ENCODE assay signal across 28 mouse cellular contexts in the genomic region with DNA sequence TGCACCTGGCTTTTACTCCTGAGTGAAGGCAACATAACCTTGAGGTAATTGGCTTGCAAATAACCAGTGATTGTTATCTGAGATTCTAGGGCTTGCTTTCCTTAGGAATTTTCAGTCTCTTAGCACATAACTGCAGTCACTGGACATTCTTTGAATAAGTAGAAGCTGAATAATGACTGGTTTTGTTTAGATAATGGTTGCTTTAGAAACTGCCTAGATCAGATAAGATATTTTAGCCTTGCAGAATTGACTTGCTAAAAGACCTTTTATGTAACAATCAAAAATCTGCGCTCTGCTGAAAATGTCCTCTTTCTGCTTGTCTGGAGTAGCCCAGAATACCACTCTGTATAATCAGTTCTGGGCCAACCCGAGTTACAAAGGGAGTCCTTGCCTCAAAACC. TPM values are rescaled to one million over a fixed set of nuclear protein-coding genes. Genes with fewer than 3 reads are reported as not detected.
DNase-seq lines count a peak whose midpoint lies in the region; ATAC-seq and TF ChIP-seq lines count a peak whose summit lies in the region.
"Had no signal": no experiment of that assay in that cellular context is flagged by ENCODE, and none has a peak within 500 bp of the region (broad histone marks: within the 10 kb centered on the region; RNA-seq: fewer than 3 reads in every experiment).

No protein-coding gene starts in this region.

- H3K4me3 ChIP-seq in lung, embryonic 15.5 days = no peak overlapping the region
- no peak overlapping the region for H3K4me3 ChIP-seq in ES-Bruce4 (ENCODE audit: low read depth, low read length)
- no peak overlapping the region for H3K4me3 ChIP-seq in cerebellum, adult 2 months (replicated peaks; ENCODE audit: insufficient read depth, low read depth, low read length)
- H3K4me3 ChIP-seq: embryonic facial prominence, embryonic 13.5 days; forebrain, embryonic 12.5 days; heart, embryonic 13.5 days; hindbrain, embryonic 15.5 days had no signal

- peak overlapping the region; percentile 53; the same call in 1 of the 2 replicates for H3K27ac ChIP-seq in lung, embryonic 15.5 days
- peak overlapping the region; percentile 85 for H3K27ac ChIP-seq in ES-Bruce4 (ENCODE audit: insufficient read depth, low read length)
- H3K27ac ChIP-seq in cerebellum, adult 2 months (ENCODE audit: insufficient read depth, low read length) = no peak overlapping the region
- H3K27ac ChIP-seq: embryonic facial prominence, embryonic 13.5 days; forebrain, embryonic 12.5 days; heart, embryonic 13.5 days; hindbrain, embryonic 15.5 days had no signal

- no peaks in the 10 kb centered on the region for H3K36me3 ChIP-seq in lung, embryonic 15.5 days
- H3K36me3 ChIP-seq in ES-Bruce4 (ENCODE audit: control insufficient read depth, insufficient read depth, low read length, poor library complexity, severe bottlenecking) = no peaks in the 10 kb centered on the region
- H3K36me3 ChIP-seq: embryonic facial prominence, embryonic 13.5 days; forebrain, embryonic 12.5 days; heart, embryonic 13.5 days; hindbrain, embryonic 15.5 days had no signal

- DNase-seq in lung, adult 18-20 months = no peak
- peak; percentile 65 for DNase-seq in Muller cell, postnatal 12 days (ENCODE audit: inconsistent ontology term)
- no peak for DNase-seq in cerebellum, adult 2 months
- no peak for DNase-seq in heart, adult 18-20 months
- DNase-seq in adrenal gland, postnatal 25 days = no peak
- DNase-seq: adrenal gland, adult 8-10 months; B cell, adult 2 months; cerebellum, adult 11-12 months; cerebellum, adult 9-11 months; cerebellum, postnatal 36 days; gastrocnemius, postnatal 14 days; heart, postnatal 36 days had no signal

- H3K4me2 ChIP-seq in lung, embryonic 15.5 days = no peak overlapping the region
- H3K4me2 ChIP-seq: embryonic facial prominence, embryonic 13.5 days; forebrain, embryonic 12.5 days; heart, embryonic 13.5 days; hindbrain, embryonic 15.5 days had no signal

- no peaks in the 10 kb centered on the region for H3K27me3 ChIP-seq in lung, embryonic 15.5 days
- H3K27me3 ChIP-seq in ES-Bruce4 (ENCODE audit: control insufficient read depth, insufficient read depth, low read length, poor library complexity, severe bottlenecking) = no peaks in the 10 kb centered on the region
- H3K27me3 ChIP-seq in cerebellum, adult 2 months (ENCODE audit: control insufficient read depth, insufficient read depth, low read length) = no peaks in the 10 kb centered on the region
- H3K27me3 ChIP-seq: embryonic facial prominence, embryonic 13.5 days; forebrain, embryonic 12.5 days; hindbrain, embryonic 15.5 days; Patski had no signal

- no peaks in the 10 kb centered on the region for H3K4me1 ChIP-seq in lung, embryonic 15.5 days
- peaks cover 2% of the 10 kb centered on the region for H3K4me1 ChIP-seq in ES-Bruce4 (ENCODE audit: control insufficient read depth, insufficient read depth, low read length)
- no peaks in the 10 kb centered on the region for H3K4me1 ChIP-seq in cerebellum, adult 2 months (ENCODE audit: control insufficient read depth, insufficient read depth, low read length)
- H3K4me1 ChIP-seq: embryonic facial prominence, embryonic 13.5 days; forebrain, embryonic 12.5 days; heart, embryonic 13.5 days; hindbrain, embryonic 15.5 days had no signal

- no peaks in the 10 kb centered on the region for H3K9me3 ChIP-seq in lung, embryonic 15.5 days
- no peaks in the 10 kb centered on the region for H3K9me3 ChIP-seq in ES-Bruce4 (replicated peaks; ENCODE audit: control insufficient read depth, insufficient read depth, low read length, poor library complexity, severe bottlenecking)
- H3K9me3 ChIP-seq: embryonic facial prominence, embryonic 13.5 days; forebrain, embryonic 12.5 days; heart, embryonic 13.5 days; hindbrain, embryonic 15.5 days had no signal

- no peak for ATAC-seq in lung, embryonic 15.5 days (ENCODE audit: borderline replicate concordance, extremely low read depth, low FRiP score, low TSS enrichment)
- ATAC-seq: CD4-positive, CD25-positive, alpha-beta regulatory T cell, adult 4 months; forebrain, embryonic 16.5 days; intestine, postnatal 0 days; Patski had no signal

- no peak for TF ChIP-seq POLR2A in ES-Bruce4 (IDR thresholded peaks at IDR 0.05; ENCODE audit: insufficient read depth, low read length)
- no peak for TF ChIP-seq POLR2A in cerebellum, adult 2 months (IDR thresholded peaks at IDR 0.05; ENCODE audit: borderline replicate concordance, insufficient read depth, low read length)

- whole genome bisulfite sequencing in lung, embryonic 15.5 days = 35% methylated on average over 2 of the region's 2 CpGs
- WGBS in cerebellum, adult 2 months = 57% methylated on average over 2 of the region's 2 CpGs

- no peak for TF ChIP-seq EP300 in ES-Bruce4 (IDR thresholded peaks at IDR 0.05; ENCODE audit: insufficient read depth, low read depth, low read length)

- no peak for TF ChIP-seq CTCF in ES-Bruce4 (IDR thresholded peaks at IDR 0.05; ENCODE audit: low read depth, low read length)
- no peak for TF ChIP-seq CTCF in cerebellum, adult 2 months (IDR thresholded peaks at IDR 0.05; ENCODE audit: borderline replicate concordance, insufficient read depth, low read depth, low read length)

- H3K9ac ChIP-seq in lung, embryonic 15.5 days = no peak overlapping the region
- peak overlapping the region; percentile 39; the same call in 1 of the 2 replicates for H3K9ac ChIP-seq in ES-Bruce4 (ENCODE audit: low read depth, poor library complexity, severe bottlenecking)
- H3K9ac ChIP-seq: embryonic facial prominence, embryonic 13.5 days; forebrain, embryonic 12.5 days; heart, embryonic 13.5 days; hindbrain, embryonic 15.5 days had no signal

RNA-seq across cellular contexts. Expression of a gene that starts 2.3 kb away (rescaled TPM):
- polyA plus RNA-seq in lung, embryonic 15.5 days (2015; fragmentation: Nextera tagmentation; extraction: Ambion mirVana) = 0.13 and 0.24 TPM in 2 replicates
- polyA plus RNA-seq in ES-Bruce4 (2011; ENCODE audit: insufficient read depth, insufficient read length, low read depth, missing spikeins) = 16.7 and 18.0 TPM in 2 replicates
- polyA plus RNA-seq in cerebellum, adult 2 months (2012; rRNA removed) = 0.08 TPM in 1 of 2 replicates, not detected in the other
- not detected for total RNA-seq in heart, adult 18-20 months (2021)
- not detected in 2 replicates for total RNA-seq in adrenal gland, postnatal 25 days (2021)
- total RNA-seq: adrenal gland, adult 8-10 months; adrenal gland, postnatal 4 days; gastrocnemius, adult 18-20 months; gastrocnemius, postnatal 14 days; heart, postnatal 36 days had no signal
- polyA plus RNA-seq: brain, embryonic 14.5 days; CD4-positive, CD25-positive, alpha-beta regulatory T cell, adult 4 months; embryonic facial prominence, embryonic 13.5 days; forebrain, embryonic 12.5 days; frontal cortex, adult 2 months; gonadal fat pad, adult 2 months; heart, embryonic 13.5 days; heart, postnatal 0 days; intestine, postnatal 0 days; Patski had no signal

RNA-seq across cellular contexts. Expression of a gene that starts 19.5 kb away (rescaled TPM):
- 0.68 and 0.93 TPM in 2 replicates for polyA plus RNA-seq in lung, embryonic 15.5 days (2015; fragmentation: Nextera tagmentation; extraction: Ambion mirVana)
- 6.9 and 7.9 TPM in 2 replicates for polyA plus RNA-seq in ES-Bruce4 (2011; ENCODE audit: insufficient read depth, insufficient read length, low read depth, missing spikeins)
- polyA plus RNA-seq in cerebellum, adult 2 months (2012; rRNA removed) = 0.39 and 0.52 TPM in 2 replicates
- total RNA-seq in heart, adult 18-20 months (2021) = not detected
- not detected in 2 replicates for total RNA-seq in adrenal gland, postnatal 25 days (2021)
- total RNA-seq: adrenal gland, adult 8-10 months; adrenal gland, postnatal 4 days; gastrocnemius, adult 18-20 months; gastrocnemius, postnatal 14 days; heart, postnatal 36 days had no signal
- polyA plus RNA-seq: CD4-positive, CD25-positive, alpha-beta regulatory T cell, adult 4 months; heart, embryonic 13.5 days; heart, postnatal 0 days had no signal

RNA-seq across cellular contexts. Expression of a gene that starts 38.6 kb away (rescaled TPM):
- 522 and 555 TPM in 2 replicates for polyA plus RNA-seq in lung, embryonic 15.5 days (2015; fragmentation: Nextera tagmentation; extraction: Ambion mirVana)
- 184 and 191 TPM in 2 replicates for polyA plus RNA-seq in ES-Bruce4 (2011; ENCODE audit: insufficient read depth, insufficient read length, low read depth, missing spikeins)
- 696 and 758 TPM in 2 replicates for polyA plus RNA-seq in cerebellum, adult 2 months (2012; rRNA removed)
- 1,000 to 10,000 TPM; 3,280 to 3,727 TPM for total RNA-seq in heart, adult 18-20 months (2021)
- 260 and 278 TPM in 2 replicates for total RNA-seq in adrenal gland, postnatal 25 days (2021)

RNA-seq across cellular contexts. Expression of a gene that starts 48.9 kb away (rescaled TPM):
- polyA plus RNA-seq in lung, embryonic 15.5 days (2015; fragmentation: Nextera tagmentation; extraction: Ambion mirVana) = 42.2 and 45.0 TPM in 2 replicates
- polyA plus RNA-seq in ES-Bruce4 (2011; ENCODE audit: insufficient read depth, insufficient read length, low read depth, missing spikeins) = 85.7 and 86.6 TPM in 2 replicates
- 56.0 and 56.8 TPM in 2 replicates for polyA plus RNA-seq in cerebellum, adult 2 months (2012; rRNA removed)
- 10 to 100 TPM; 32.0 to 32.3 TPM for total RNA-seq in heart, adult 18-20 months (2021)
- 46.2 and 48.4 TPM in 2 replicates for total RNA-seq in adrenal gland, postnatal 25 days (2021)

Comparison
In these comparisons a context has a peak if more than half of its experiments do, and no peak if none do; other contexts are left out.
1. RNA of a gene that starts 2.3 kb away (polyA plus RNA-seq): 16.7 to 18.0 TPM in ES-Bruce4; 0.13 to 0.24 TPM in lung, embryonic 15.5 days and 0.08 TPM in cerebellum, adult 2 months; every median in the first group is over 10 times any median in the second.